Mouse (Mus musculus): Measurements from ENCODE around the gene Rbpj.

GRCm38 (mm10) chr5:53519131-53519530, 53.2 kb downstream of the Rbpj start:
- TF ChIP-seq CTCF (conservative IDR thresholded peaks at IDR 0.05; ENCODE audit: insufficient read depth, insufficient read length, low read depth, low read length) = no peak
- TF ChIP-seq POLR2A (IDR thresholded peaks at IDR 0.05; ENCODE audit: low read depth, low read length) = no peak

Measured in kidney, adult 2 months (tissue).